Mouse (Mus musculus): ENCODE results near the gene Ly75.

- TF ChIP-seq CTCF (IDR thresholded peaks at IDR 0.05), result no peak
- no peak for TF ChIP-seq EP300 (IDR thresholded peaks at IDR 0.05)
Observed at GRCm38 (mm10) chr2:60269856-60270479, 113.1 kb downstream of the Ly75 start.

Measured in lung, postnatal 0 days (tissue).